Mouse (Mus musculus) layer of hippocampus, adult 2 months (tissue): Measurements from ENCODE around the gene Impg1. TPM values are rescaled to one million over a fixed set of nuclear protein-coding genes. Genes with fewer than 3 reads are reported as not detected.
A peak's percentile ranks its signal among the peaks of the same experiment; 100 is the strongest.

Source experiments
- DNase-seq, 2 experiments: peaks; one replicate each; pipeline ENCODE4 v3.0.0; 2022; ENCODE audit warnings: low spot score in 2 of 2
- H3K27ac ChIP-seq: fragments of 200-600 bp; 2 replicates; pipeline ENCODE4 v1.8.1; 2022
- H3K4me3 ChIP-seq: fragments of 200-600 bp; 2 replicates; pipeline ENCODE4 v1.8.1; 2022; ENCODE audit warnings: mild to moderate bottlenecking
- CTCF ChIP-seq: fragments of 200-600 bp; conservative IDR thresholded peaks from 2 replicates; pipeline ENCODE4 v1.8.1; 2022; ENCODE audit warnings: antibody characterized with exemption, mild to moderate bottlenecking, moderate library complexity
- total RNA-seq, 2 experiments: library from RNA; stranded (reverse); gene quantifications; 2 replicates each; pipeline ENCODE4 v1.2.3; 2021

Gene Impg1
- total RNA-seq, 2 experiments from 2014 or later: not detected

DNA sequence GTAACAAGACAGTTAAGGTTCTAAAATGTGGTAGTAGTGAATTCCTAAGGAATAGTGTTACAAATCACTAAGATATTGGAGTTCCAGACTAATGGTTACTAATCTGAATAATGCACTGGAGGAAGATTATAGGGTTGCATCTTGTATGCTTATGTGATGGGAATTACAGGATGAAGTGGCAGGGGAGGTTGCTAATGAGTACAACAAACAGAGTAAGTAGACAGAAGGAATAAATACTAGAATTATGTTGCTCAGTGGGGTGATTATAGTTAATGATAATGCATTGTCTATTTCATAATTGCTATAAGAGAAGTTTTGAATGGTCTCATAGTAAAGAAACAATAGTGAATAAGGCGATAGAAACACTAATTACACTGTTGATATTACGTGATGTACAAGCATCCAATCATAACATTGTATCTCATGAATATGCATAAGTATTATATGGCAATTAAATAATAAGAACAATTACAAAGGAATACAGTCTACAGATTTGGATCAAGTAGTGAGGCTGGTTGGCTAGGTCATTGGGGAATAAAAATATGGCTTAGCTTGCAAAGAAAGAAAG, 85.1 kb downstream of the Impg1 start:
- H3K27ac ChIP-seq: no peak overlapping the region
- no peak overlapping the region for H3K4me3 ChIP-seq
- TF ChIP-seq CTCF: no peak
- DNase-seq: no peak

DNA sequence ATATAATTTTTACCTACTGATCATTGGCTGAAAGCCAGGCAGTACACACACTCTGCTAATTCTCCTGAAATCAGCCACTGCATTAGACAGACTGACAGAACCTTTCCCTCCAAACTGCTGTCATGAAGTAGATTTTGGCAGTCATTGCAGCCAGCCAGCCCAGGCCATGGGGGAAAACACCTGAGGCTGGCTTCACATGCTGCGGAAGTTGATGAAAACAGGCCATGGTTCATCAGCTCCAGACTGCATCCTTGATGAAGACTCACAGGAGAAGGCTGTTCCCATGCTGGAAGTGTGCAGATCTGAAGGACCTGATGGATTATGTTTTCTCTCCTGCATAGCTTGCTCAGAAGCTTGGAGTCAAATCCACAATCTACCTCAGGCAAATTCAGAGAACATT, 91.2 kb downstream of the Impg1 start:
- no peak for DNase-seq
- no peak overlapping the region for H3K27ac ChIP-seq
- H3K4me3 ChIP-seq: no peak overlapping the region
- TF ChIP-seq CTCF: no peak

DNA sequence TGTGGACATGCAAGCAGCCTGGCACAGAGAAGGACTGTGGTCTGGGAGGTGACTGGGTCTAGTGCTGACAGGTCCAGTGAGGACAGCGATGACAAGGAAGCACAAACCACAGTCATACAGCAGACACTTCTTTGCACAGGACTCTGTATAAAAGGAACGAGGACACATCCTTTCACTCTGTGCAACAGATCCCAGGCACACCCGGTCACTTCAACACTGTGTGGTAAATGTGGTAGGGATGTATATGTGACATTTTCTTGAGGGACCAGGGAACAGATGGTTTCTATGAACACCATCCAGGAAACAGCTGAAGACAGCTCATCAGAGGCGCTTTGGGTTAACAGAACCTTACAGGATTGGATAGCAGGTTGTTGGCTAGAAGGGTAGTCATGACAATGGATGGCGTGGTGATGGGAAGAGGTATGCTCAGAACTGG, 92.0 kb downstream of the Impg1 start:
- DNase-seq: no peak
- no peak overlapping the region for H3K4me3 ChIP-seq
- no peak overlapping the region for H3K27ac ChIP-seq
- no peak for TF ChIP-seq CTCF

DNA sequence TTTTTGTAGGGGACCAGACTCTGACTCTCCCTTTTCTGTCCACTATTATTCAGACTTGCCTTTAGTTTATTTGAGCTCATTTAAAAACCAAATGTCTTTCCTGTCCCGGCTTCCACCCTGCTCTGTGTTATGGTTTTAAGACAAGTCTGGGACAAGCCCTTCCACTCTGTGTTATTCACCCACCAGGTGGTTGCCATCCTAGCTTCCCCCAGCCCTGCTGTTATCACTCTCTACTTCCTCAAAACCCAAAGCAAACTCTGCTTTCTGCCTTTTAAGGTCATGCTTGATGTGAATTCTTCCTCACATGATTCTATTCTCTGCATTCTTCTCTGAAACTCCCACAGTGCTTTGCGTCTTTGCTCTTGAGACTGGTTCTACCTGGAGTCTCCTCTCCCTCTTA, 96.6 kb downstream of the Impg1 start:
- Histone ChIP-seq H3K27ac (no peak overlapping the region), H3K4me3 (no peak overlapping the region)
- TF ChIP-seq CTCF: no peak
- DNase-seq: no peak

DNA sequence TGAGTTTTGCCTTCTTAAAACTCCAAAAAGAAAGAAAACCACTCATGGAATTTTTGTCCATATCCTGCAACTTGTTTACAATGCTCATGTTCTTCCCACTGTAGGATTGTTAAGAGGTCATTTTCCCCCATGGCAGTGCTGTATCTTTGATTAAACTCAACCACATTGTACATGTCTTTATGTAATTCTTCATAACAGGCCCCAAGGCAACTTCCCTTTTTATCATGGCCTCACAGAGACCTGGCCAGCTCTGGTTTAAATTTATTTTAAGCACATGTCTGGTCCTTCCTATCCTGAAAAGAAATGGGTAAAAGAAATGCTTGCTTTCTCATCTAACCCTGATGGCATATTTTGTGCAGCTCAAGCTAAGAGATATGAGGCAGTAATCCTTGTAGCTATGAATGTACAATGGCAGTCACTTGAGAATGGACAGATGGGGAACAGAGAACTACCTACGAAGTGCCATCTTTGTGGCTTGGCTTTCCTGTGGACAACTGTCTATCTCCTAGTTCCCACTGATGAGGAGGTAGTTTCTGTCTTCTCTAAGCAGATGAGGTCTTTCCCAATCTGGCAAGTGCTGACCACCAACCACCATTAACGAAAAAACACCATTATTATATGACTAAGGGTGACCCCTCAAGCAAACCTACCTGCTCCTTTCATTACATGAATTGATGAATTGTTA, 97.6 kb downstream of the Impg1 start:
- no peak for DNase-seq
- no peak for TF ChIP-seq CTCF
- Histone ChIP-seq H3K27ac (no peak overlapping the region), H3K4me3 (no peak overlapping the region)

DNA sequence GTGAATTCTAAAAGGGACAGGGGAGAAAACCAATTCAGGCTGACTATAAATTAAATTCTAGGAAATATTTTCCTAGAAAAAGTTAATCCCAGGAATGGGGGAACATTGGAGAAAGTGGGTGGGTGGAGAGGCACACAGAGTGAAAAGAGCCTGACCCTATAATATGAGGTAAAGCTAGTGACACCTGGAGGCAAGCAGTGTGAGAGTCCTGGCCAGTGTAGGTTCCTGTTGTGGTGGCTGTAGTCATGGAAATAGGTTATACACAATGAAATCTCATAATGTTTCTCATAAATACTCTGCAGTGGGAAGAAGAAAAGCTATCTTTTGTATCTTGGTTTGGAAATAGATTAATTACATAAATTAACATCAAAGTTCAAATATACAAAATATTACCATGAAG, 105.2 kb downstream of the Impg1 start:
- H3K4me3 ChIP-seq: no peak overlapping the region
- no peak for DNase-seq

DNA sequence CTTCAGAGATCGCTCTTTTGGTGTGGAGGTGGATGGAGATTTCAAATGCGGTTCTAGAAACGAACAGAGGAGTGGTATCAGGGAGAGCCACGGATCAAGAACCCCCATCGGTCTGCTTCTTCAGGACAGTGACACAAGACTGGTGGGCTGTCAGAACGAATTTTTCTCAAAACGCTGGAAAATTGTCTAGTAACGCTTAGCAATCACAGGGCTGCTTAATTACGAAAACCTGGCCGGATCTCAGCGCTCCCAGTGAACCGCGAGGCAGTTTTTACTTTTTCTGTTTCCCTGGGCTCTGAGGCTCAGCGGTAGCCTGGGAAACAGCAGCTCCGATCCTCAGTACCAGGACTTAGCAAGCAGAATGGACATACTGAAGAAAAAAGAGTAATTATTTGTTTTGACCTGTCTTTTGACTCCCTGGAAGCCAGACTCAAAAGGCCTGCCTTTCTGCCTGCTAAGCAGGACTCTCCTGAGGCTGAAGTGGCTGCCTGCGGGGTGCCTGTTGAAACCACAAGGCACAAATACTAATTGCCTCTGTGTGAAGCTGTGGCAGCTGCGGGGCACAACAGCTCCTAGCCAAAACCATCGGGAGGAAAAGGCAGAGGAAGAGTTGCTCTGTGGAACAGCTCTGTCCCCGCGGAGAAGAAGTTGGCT, 113.5 kb downstream of the Impg1 start:
- peak; percentile 41 for TF ChIP-seq CTCF
- H3K4me3 ChIP-seq: peak overlapping the region; percentile 42
- DNase-seq: peak; percentile 27 to 45
- no peak overlapping the region for H3K27ac ChIP-seq

More for the DNA sequence above, 105.2 kb downstream of the Impg1 start:
- no peak overlapping the region for H3K27ac ChIP-seq
- no peak for TF ChIP-seq CTCF

DNA sequence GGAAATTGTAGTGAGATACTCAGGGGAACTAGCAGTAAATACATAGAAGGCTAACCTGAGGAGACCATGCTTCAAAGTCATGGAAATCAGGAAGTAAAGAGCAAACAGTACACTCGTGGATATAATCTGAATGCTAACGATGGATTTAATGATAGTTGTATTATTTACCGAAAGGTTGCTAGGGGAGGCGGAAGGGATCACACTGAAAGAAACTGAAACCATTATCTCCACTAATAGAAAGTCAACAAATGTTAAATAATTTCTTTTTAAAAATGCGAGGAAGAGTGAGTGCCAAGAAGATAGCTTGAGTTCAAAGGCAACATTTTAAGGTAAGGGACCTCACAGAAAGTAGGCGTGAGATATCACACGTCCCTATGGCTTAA, 114.0 kb downstream of the Impg1 start:
- no peak for DNase-seq
- H3K4me3 ChIP-seq: peak overlapping the region; percentile 42
- no peak overlapping the region for H3K27ac ChIP-seq
- no peak for TF ChIP-seq CTCF

DNA sequence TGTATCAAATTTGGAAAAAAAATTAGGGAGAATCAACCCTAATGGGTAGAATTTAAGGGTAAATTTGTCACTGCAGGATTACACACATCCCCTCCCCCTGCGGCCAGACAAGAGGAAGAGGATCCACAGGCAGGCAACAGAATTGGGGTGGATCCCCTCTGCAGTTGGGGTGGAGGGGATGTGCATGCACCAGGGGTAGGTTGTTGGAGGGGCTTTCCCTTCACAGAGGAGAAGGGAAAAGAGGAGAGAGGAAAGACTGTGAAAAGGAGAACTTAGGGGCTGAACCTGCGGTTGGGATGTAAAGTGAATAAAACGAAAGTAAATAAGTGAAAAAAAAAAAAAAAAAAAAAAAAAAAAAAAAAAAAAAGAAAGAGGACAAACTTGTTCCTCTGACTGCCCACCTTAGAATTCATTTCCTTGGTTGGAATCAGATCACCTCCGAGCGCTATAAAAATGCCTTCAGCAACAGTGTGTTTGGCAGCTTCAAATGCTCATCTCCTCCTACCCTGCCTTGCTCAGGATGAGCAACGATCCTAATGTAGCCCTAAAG, 120.8 kb downstream of the Impg1 start:
- DNase-seq: no peak
- no peak overlapping the region for H3K27ac ChIP-seq
- H3K4me3 ChIP-seq: no peak overlapping the region
- no peak for TF ChIP-seq CTCF

DNA sequence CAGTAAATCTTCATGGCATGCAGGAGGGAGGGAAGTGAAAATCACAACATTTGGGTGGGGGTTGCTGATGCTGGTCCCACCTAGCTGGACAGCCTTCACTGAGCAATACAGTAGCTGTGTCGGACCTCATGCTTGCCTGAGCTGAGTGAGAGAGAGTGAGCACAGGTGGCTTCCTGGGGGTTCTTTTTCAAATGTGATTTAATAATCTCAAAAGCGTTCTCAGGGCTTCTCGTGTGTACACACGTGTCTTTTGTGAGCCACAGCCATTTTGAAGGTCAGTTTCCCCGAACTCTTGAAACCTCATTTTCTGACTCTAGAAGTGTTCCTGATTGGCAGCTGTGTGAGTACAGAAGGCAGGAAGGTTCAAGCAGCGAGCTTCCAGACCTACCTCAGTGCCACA, 122.8 kb downstream of the Impg1 start:
- no peak for DNase-seq
- no peak for TF ChIP-seq CTCF
- no peak overlapping the region for H3K27ac ChIP-seq
- no peak overlapping the region for H3K4me3 ChIP-seq

DNA sequence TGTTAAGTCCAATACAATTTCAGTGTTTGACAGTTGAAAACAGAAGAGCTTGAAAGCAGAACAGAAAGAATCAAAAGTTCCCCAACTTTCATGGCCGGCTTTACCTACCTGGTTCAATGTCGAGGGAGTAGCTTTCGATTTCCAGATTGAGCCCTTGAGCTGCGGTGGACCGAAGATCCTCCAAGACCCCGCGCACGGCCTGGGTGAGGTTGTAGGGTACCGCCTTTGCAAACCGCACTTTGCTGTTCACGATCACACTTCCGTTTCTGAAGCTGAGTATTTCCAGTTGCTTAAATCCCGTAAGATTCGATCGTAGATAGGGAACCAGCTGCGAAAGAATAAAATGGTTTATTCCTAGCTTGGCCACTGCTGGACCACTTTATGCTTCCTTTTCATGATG, 123.5 kb downstream of the Impg1 start:
- no peak for TF ChIP-seq CTCF
- DNase-seq: no peak
- Histone ChIP-seq H3K4me3 (no peak overlapping the region), H3K27ac (no peak overlapping the region)

DNA sequence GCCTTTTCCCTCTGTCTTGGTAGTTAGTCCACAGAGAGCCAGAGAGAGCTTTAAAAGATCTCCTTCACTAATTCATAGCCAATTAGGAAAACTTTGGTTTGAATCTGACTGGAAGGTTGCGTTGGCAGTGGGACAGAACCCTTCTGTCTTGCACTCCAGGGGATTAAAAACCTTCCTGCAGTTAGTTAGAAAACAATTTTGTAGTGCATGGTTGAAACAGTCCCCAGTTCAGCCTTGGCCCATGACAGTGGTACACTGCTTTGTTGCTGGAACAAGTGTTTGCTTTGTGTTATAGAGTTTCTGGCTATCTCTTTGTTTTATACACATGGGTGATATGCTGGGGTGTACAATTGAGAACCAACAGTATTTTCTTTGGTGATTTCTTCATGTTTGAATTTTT, 124.4 kb downstream of the Impg1 start:
- Histone ChIP-seq H3K27ac (no peak overlapping the region), H3K4me3 (no peak overlapping the region)
- DNase-seq: peak in 1 of 2 experiments; percentile 32
- TF ChIP-seq CTCF: no peak

DNA sequence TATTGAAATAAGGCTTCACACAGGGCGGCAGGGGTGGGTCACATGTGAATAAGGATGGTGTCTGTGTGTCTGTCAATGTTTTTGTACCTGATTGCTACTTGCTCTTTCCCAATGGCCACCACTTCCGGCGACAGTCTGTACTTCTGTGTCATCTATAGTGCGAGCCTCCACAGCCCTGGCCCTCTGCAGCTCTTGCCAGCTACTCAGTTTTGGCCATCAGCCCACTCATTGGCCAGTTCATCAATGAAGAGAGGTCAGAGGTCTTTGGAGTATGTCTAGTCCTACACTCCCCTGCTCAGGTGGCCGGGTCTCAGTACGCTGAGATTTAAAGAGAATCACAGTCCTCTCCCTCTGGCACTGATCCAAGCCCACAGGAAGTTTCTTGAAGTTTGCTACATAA, 127.3 kb downstream of the Impg1 start:
- Histone ChIP-seq H3K4me3 (no peak overlapping the region), H3K27ac (no peak overlapping the region)
- no peak for DNase-seq
- no peak for TF ChIP-seq CTCF
